In genomic region chr12:84188881-84189444, GRCm38 (mm10) we compare ENCODE assay signal across 7 mouse cellular contexts. TPM values are rescaled to one million over a fixed set of nuclear protein-coding genes. Genes with fewer than 3 reads are reported as not detected.
DNase-seq lines count a peak whose midpoint lies in the region; ATAC-seq and TF ChIP-seq lines count a peak whose summit lies in the region.

No protein-coding gene starts in this region.

- no peak for DNase-seq in heart, adult 9 months (ENCODE audit: low spot score in 2 of 2)
- no peak for DNase-seq in midbrain, postnatal 0 days (ENCODE audit: low spot score)
- DNase-seq in forebrain, embryonic 14.5 days (ENCODE audit: low spot score), result no peak
- DNase-seq in urinary bladder, postnatal 36 days (ENCODE audit: low spot score in 2 of 2), result no peak

- no peak for TF ChIP-seq CTCF in midbrain, postnatal 0 days (IDR thresholded peaks at IDR 0.05)

- H3K36me3 ChIP-seq in heart, embryonic 15.5 days, result no peaks in the 10 kb centered on the region
- no peaks in the 10 kb centered on the region for H3K36me3 ChIP-seq in midbrain, postnatal 0 days (ENCODE audit: insufficient read depth, low read length)
- H3K36me3 ChIP-seq in midbrain, embryonic 15.5 days (replicated peaks), result no peaks in the 10 kb centered on the region
- no peaks in the 10 kb centered on the region for H3K36me3 ChIP-seq in forebrain, embryonic 14.5 days (ENCODE audit: control insufficient read depth, insufficient read depth, low read length)
- H3K36me3 ChIP-seq in stomach, embryonic 16.5 days (ENCODE audit: control insufficient read depth, insufficient read depth, low read length), result no peaks in the 10 kb centered on the region

- peak overlapping the region; percentile 81 for H3K27ac ChIP-seq in heart, embryonic 15.5 days
- no peak overlapping the region for H3K27ac ChIP-seq in midbrain, postnatal 0 days (ENCODE audit: low read depth, low read length)
- H3K27ac ChIP-seq in midbrain, embryonic 15.5 days, result no peak overlapping the region
- H3K27ac ChIP-seq in forebrain, embryonic 14.5 days (ENCODE audit: low read depth, low read length), result no peak overlapping the region; the same call in 1 of the 2 replicates
- H3K27ac ChIP-seq in stomach, embryonic 16.5 days (ENCODE audit: low read length), result no peak overlapping the region; the same call in 1 of the 2 replicates

- H3K4me3 ChIP-seq in heart, embryonic 15.5 days, result no peak overlapping the region
- H3K4me3 ChIP-seq in midbrain, postnatal 0 days (ENCODE audit: low read depth, low read length), result no peak overlapping the region
- H3K4me3 ChIP-seq in midbrain, embryonic 15.5 days, result no peak overlapping the region
- H3K4me3 ChIP-seq in forebrain, embryonic 14.5 days (ENCODE audit: low read depth, low read length), result no peak overlapping the region
- no peak overlapping the region for H3K4me3 ChIP-seq in stomach, embryonic 16.5 days (replicated peaks; ENCODE audit: low read length)

- H3K4me1 ChIP-seq in heart, embryonic 15.5 days (replicated peaks), result peaks cover 83% of the 10 kb centered on the region
- H3K4me1 ChIP-seq in midbrain, postnatal 0 days (ENCODE audit: insufficient read depth, low read length), result peaks cover 7% of the 10 kb centered on the region; the same call in 1 of the 2 replicates
- H3K4me1 ChIP-seq in midbrain, embryonic 15.5 days, result peaks cover 49% of the 10 kb centered on the region
- peaks cover 60% of the 10 kb centered on the region for H3K4me1 ChIP-seq in forebrain, embryonic 14.5 days (ENCODE audit: control insufficient read depth, insufficient read depth, low read length)
- H3K4me1 ChIP-seq in stomach, embryonic 16.5 days (ENCODE audit: control insufficient read depth, insufficient read depth, low read length), result peaks cover 70% of the 10 kb centered on the region

- no peaks in the 10 kb centered on the region for H3K9me3 ChIP-seq in heart, embryonic 15.5 days (replicated peaks)
- H3K9me3 ChIP-seq in midbrain, postnatal 0 days (ENCODE audit: low read length), result no peaks in the 10 kb centered on the region
- H3K9me3 ChIP-seq in midbrain, embryonic 15.5 days, result no peaks in the 10 kb centered on the region
- no peaks in the 10 kb centered on the region; the same call in 1 of the 2 replicates for H3K9me3 ChIP-seq in forebrain, embryonic 14.5 days (replicated peaks; ENCODE audit: control insufficient read depth, low read length)
- H3K9me3 ChIP-seq in stomach, embryonic 16.5 days (replicated peaks; ENCODE audit: control insufficient read depth, low read length), result no peaks in the 10 kb centered on the region

- no peak for ATAC-seq in heart, embryonic 15.5 days (replicated peaks; ENCODE audit: insufficient number of reproducible peaks, insufficient read depth, low FRiP score, low read depth)
- ATAC-seq in midbrain, postnatal 0 days (ENCODE audit: low FRiP score), result no peak
- ATAC-seq in midbrain, embryonic 15.5 days (replicated peaks), result no peak
- no peak for ATAC-seq in forebrain, embryonic 14.5 days
- ATAC-seq in stomach, embryonic 16.5 days (ENCODE audit: insufficient read depth, low FRiP score), result no peak

- WGBS in heart, embryonic 15.5 days, result 68% methylated on average over 14 of the region's 14 CpGs
- 75% methylated on average over 14 of the region's 14 CpGs for WGBS in midbrain, postnatal 0 days
- 66% methylated on average over 14 of the region's 14 CpGs for WGBS in midbrain, embryonic 15.5 days
- WGBS in forebrain, embryonic 14.5 days, result 70% methylated on average over 14 of the region's 14 CpGs
- 62% methylated on average over 14 of the region's 14 CpGs for WGBS in stomach, embryonic 16.5 days

- peak overlapping the region; percentile 9; the same call in 1 of the 2 replicates for H3K4me2 ChIP-seq in heart, embryonic 15.5 days
- H3K4me2 ChIP-seq in midbrain, postnatal 0 days (ENCODE audit: low read depth, low read length, poor library complexity, severe bottlenecking), result no peak overlapping the region
- H3K4me2 ChIP-seq in midbrain, embryonic 15.5 days, result no peak overlapping the region
- H3K4me2 ChIP-seq in forebrain, embryonic 14.5 days (ENCODE audit: low read length), result no peak overlapping the region
- H3K4me2 ChIP-seq in stomach, embryonic 16.5 days (ENCODE audit: low read depth, low read length), result no peak overlapping the region

- H3K9ac ChIP-seq in heart, embryonic 15.5 days, result no peak overlapping the region
- H3K9ac ChIP-seq in midbrain, postnatal 0 days (replicated peaks; ENCODE audit: low read length, poor library complexity, severe bottlenecking), result 0 out of 2 replicates have a peak overlapping the region, but pooled peaks have one; percentile 4
- no peak overlapping the region for H3K9ac ChIP-seq in midbrain, embryonic 15.5 days
- 0 out of 2 replicates have a peak overlapping the region, but pooled peaks have one; percentile 32 for H3K9ac ChIP-seq in forebrain, embryonic 14.5 days (ENCODE audit: low read length)
- H3K9ac ChIP-seq in stomach, embryonic 16.5 days (ENCODE audit: low read length), result peak overlapping the region; percentile 43; the same call in 1 of the 2 replicates

- no peaks in the 10 kb centered on the region for H3K27me3 ChIP-seq in heart, embryonic 15.5 days
- H3K27me3 ChIP-seq in midbrain, postnatal 0 days (ENCODE audit: insufficient read depth, low read length), result no peaks in the 10 kb centered on the region
- H3K27me3 ChIP-seq in midbrain, embryonic 15.5 days (replicated peaks), result no peaks in the 10 kb centered on the region
- no peaks in the 10 kb centered on the region for H3K27me3 ChIP-seq in forebrain, embryonic 14.5 days (replicated peaks; ENCODE audit: control insufficient read depth, insufficient read depth, low read length)
- no peaks in the 10 kb centered on the region for H3K27me3 ChIP-seq in stomach, embryonic 16.5 days (ENCODE audit: control insufficient read depth, insufficient read depth, low read length)

RNA-seq across cellular contexts. Expression of gene Elmsan1, which starts 29.7 kb away (rescaled TPM):
- polyA plus RNA-seq in heart, embryonic 15.5 days (2015; fragmentation: Nextera tagmentation; extraction: Ambion mirVana), result 6.0 and 10.0 TPM in 2 replicates
- total RNA-seq in midbrain, postnatal 0 days (2014; rRNA removed), result 8.5 and 15.6 TPM in 2 replicates
- polyA plus RNA-seq in midbrain, postnatal 0 days (2015; fragmentation: Nextera tagmentation; extraction: Ambion mirVana), result 2.0 and 3.0 TPM in 2 replicates
- polyA plus RNA-seq in midbrain, embryonic 15.5 days (2015; fragmentation: Nextera tagmentation; extraction: Ambion mirVana), result 4.3 and 4.4 TPM in 2 replicates
- polyA plus RNA-seq in forebrain, embryonic 14.5 days (2014; fragmentation: Nextera tagmentation; extraction: Ambion mirVana), result 3.2 and 3.4 TPM in 2 replicates
- 8.7 and 9.4 TPM in 2 replicates for polyA plus RNA-seq in stomach, embryonic 16.5 days (2015; fragmentation: Nextera tagmentation; extraction: Ambion mirVana)

RNA-seq across cellular contexts. Expression of gene Pnma1, which starts 40.7 kb away (rescaled TPM):
- polyA plus RNA-seq in heart, embryonic 15.5 days (2015; fragmentation: Nextera tagmentation; extraction: Ambion mirVana), result 0.42 and 0.55 TPM in 2 replicates
- total RNA-seq in midbrain, postnatal 0 days (2014; rRNA removed), result 6.0 and 8.1 TPM in 2 replicates
- 8.2 and 8.9 TPM in 2 replicates for polyA plus RNA-seq in midbrain, postnatal 0 days (2015; fragmentation: Nextera tagmentation; extraction: Ambion mirVana)
- 6.5 and 7.7 TPM in 2 replicates for polyA plus RNA-seq in midbrain, embryonic 15.5 days (2015; fragmentation: Nextera tagmentation; extraction: Ambion mirVana)
- 4.1 and 6.0 TPM in 2 replicates for polyA plus RNA-seq in forebrain, embryonic 14.5 days (2014; fragmentation: Nextera tagmentation; extraction: Ambion mirVana)
- polyA plus RNA-seq in stomach, embryonic 16.5 days (2015; fragmentation: Nextera tagmentation; extraction: Ambion mirVana), result 0.70 and 0.71 TPM in 2 replicates

Comparison
In these comparisons a context has a peak if more than half of its experiments do, and no peak if none do; other contexts are left out.
1. H3K9ac ChIP-seq: peak in midbrain, postnatal 0 days (single experiment), forebrain, embryonic 14.5 days (single experiment) and stomach, embryonic 16.5 days (single experiment); none in heart, embryonic 15.5 days (single experiment) and midbrain, embryonic 15.5 days (single experiment).